Mouse (Mus musculus) stomach, embryonic 14.5 days (tissue): ENCODE measurements at regions not wholly inside any gene's neighbourhood (a gene's known extent, or its start where the extent isn't known, plus 50 kb on each side); places are given as distances from the start of the nearest gene placed in this dataset.

Source experiments
- ATAC-seq: fragments of 200-750 bp; cut with Nextera tagmentation; 2 replicates; pipeline ENCODE4 v1.8.0; 2017; ENCODE audit warnings: low read depth, moderate TSS enrichment; ENCODE audit not compliant: insufficient number of reproducible peaks, insufficient read depth, low FRiP score
- H3K27ac ChIP-seq: fragments of 300-500 bp; sonication (generic); 2 replicates; pipeline ENCODE4 v1.5.1; 2014; ENCODE audit warnings: mild to moderate bottlenecking, low read length, moderate library complexity, mixed read lengths
- H3K27me3 ChIP-seq: fragments of 300-500 bp; sonication (generic); 2 replicates; pipeline ENCODE4 v1.6.1; 2014; ENCODE audit warnings: low read length, control low read depth, mixed read lengths; ENCODE audit not compliant: control insufficient read depth, insufficient read depth
- H3K36me3 ChIP-seq: fragments of 300-500 bp; sonication (generic); 2 replicates; pipeline ENCODE4 v1.6.1; 2014; ENCODE audit warnings: mild to moderate bottlenecking, control low read depth, low read length, moderate library complexity, mixed read lengths; ENCODE audit not compliant: control insufficient read depth, insufficient read depth
- H3K4me1 ChIP-seq: fragments of 300-500 bp; sonication (generic); 2 replicates; pipeline ENCODE4 v1.6.1; 2014; ENCODE audit warnings: low read length, control low read depth, mixed read lengths; ENCODE audit not compliant: control insufficient read depth, insufficient read depth
- H3K4me2 ChIP-seq: fragments of 300-500 bp; sonication (generic); replicated peaks from 2 replicates; pipeline ENCODE4 v1.6.1; 2014; ENCODE audit warnings: low read depth, low read length, control low read depth
- H3K4me3 ChIP-seq: fragments of 300-500 bp; sonication (generic); 2 replicates; pipeline ENCODE4 v1.5.1; 2014; ENCODE audit warnings: low read depth, low read length, control low read depth
- H3K9ac ChIP-seq: fragments of 300-500 bp; sonication (generic); replicated peaks from 2 replicates; pipeline ENCODE4 v1.6.1; 2014; ENCODE audit warnings: low read depth, mild to moderate bottlenecking, control low read depth, low read length, moderate library complexity, mixed read lengths
- H3K9me3 ChIP-seq: fragments of 300-500 bp; sonication (generic); 2 replicates; pipeline ENCODE4 v1.6.1; 2016; ENCODE audit warnings: low read depth, low read length, control low read depth; ENCODE audit not compliant: control insufficient read depth
- WGBS: fragments of 180-500 bp; shearing (Covaris S2); extraction: QIAGEN DNeasy Blood & Tissue Kit; methylation state at CpG from one replicate; pipeline ENCODE4 v1.1.7; 2014; 5-methylcytosine and 5-hydroxymethylcytosine counted together

DNA sequence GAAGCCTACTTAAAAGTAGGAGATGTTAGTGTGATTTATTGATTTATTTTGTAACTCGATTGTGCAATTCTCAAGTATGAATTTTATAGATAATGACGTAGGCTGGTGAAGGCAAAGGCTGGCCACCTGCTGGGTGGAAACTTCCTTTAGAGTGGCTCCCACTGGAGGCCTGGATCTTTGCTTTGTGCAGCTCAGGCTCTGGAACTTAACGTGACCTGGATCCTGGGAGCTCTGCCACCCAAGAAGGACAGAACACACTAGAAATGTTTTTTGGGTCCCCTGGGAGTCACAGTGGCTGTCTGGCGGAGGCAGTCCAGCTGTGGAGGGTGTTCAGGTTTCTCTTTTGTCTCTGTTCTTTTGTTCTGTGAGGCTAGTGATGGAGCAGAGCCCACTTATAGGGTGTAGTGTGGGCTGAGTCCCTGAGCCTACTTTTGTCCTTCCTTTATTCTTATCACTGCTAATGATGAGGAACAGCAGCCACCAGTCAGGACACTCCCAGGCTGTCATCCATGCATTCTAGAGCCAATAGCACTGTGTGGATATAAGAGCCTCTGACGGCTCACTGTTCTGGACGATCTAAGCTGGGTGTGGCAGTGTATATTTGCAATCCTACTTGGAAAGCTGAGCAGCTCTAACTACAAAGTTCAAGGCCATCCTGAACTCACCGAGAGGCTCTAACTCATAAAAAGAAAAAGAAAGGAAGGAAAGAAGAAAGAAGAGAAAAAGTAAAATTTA is 82.3 kb downstream of the Snrpe start:
- no peaks in the 10 kb centered on the region for H3K4me1 ChIP-seq
- no peak overlapping the region for H3K27ac ChIP-seq
- no peak overlapping the region for H3K4me3 ChIP-seq
- no peak overlapping the region for H3K4me2 ChIP-seq
- no peak overlapping the region for H3K9ac ChIP-seq
- ATAC-seq, result no peak
- H3K27me3 ChIP-seq, result no peaks in the 10 kb centered on the region
- no peaks in the 10 kb centered on the region for H3K9me3 ChIP-seq
- no peaks in the 10 kb centered on the region for H3K36me3 ChIP-seq
- 53% methylated on average over 7 of the region's 7 CpGs for WGBS

GRCm38 (mm10) chr1:133522825-133523224 is 87.3 kb downstream of the Snrpe start:
- ATAC-seq, result no peak
- WGBS, result 87% methylated on average over 1 of the region's 1 CpGs
- no peaks in the 10 kb centered on the region for H3K9me3 ChIP-seq
- no peak overlapping the region for H3K4me3 ChIP-seq
- H3K36me3 ChIP-seq, result no peaks in the 10 kb centered on the region
- no peak overlapping the region for H3K9ac ChIP-seq
- no peaks in the 10 kb centered on the region for H3K27me3 ChIP-seq
- H3K4me2 ChIP-seq, result no peak overlapping the region
- no peaks in the 10 kb centered on the region for H3K4me1 ChIP-seq
- H3K27ac ChIP-seq, result no peak overlapping the region

DNA sequence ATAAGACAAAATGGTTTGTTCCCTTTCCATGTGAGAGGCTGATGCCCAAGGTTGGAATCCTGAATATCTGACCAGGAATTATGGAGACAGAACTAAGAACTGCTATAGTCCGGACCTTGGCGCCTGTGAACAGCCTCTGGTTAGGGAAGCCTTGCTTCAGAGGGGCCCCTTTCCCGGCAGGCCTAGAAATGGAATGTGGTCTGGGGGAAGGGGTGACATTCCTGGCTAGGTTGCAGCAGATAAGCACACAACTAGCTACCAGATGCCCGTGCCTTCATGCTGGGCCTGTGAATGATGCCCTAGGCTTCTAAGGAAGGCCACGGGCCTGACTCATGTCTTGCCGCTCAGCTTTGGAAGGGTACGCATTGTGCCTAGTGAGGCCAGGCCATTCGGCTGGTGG is 89.4 kb downstream of the Snrpe start:
- Histone ChIP-seq H3K4me3 (no peak overlapping the region), H3K9me3 (no peaks in the 10 kb centered on the region; the same call in 1 of the 2 replicates)

DNA sequence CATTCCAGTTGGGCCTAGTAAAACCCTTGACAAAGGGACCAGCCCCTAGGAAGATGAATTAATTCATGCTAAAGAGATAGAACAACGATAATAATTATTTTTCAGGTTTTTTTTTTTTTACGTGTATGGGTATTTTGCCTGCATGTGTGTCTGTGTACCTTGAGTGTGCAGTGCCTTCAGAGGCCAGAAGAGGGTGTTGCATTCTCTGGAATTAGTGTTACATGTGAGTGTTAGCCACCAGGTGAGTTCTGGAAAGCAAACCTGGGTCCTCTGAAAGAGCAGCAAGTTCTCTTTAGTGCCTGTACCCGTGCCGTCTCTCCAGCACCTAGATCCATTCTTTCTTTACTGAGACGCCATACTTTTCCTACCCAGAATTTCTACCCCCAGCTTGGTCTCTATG is 92.8 kb upstream of the Sox13 start:
- no peak overlapping the region for H3K4me3 ChIP-seq
- 96% methylated on average over 5 of the region's 5 CpGs for WGBS
- no peaks in the 10 kb centered on the region for H3K4me1 ChIP-seq
- no peak for ATAC-seq
- no peak overlapping the region for H3K27ac ChIP-seq
- no peaks in the 10 kb centered on the region for H3K36me3 ChIP-seq
- no peak overlapping the region for H3K4me2 ChIP-seq
- no peaks in the 10 kb centered on the region; the same call in 1 of the 2 replicates for H3K9me3 ChIP-seq
- H3K9ac ChIP-seq, result no peak overlapping the region
- no peaks in the 10 kb centered on the region for H3K27me3 ChIP-seq

More for the DNA sequence above, 89.4 kb downstream of the Snrpe start:
- Histone ChIP-seq H3K36me3 (no peaks in the 10 kb centered on the region), H3K4me1 (no peaks in the 10 kb centered on the region), H3K27ac (no peak overlapping the region), H3K9ac (no peak overlapping the region), H3K27me3 (no peaks in the 10 kb centered on the region), H3K4me2 (no peak overlapping the region)
- ATAC-seq, result no peak
- 52% methylated on average over 8 of the region's 8 CpGs for WGBS

GRCm38 (mm10) chr1:133504116-133504515 is 79.9 kb upstream of the Sox13 start:
- Histone ChIP-seq H3K4me2 (no peak overlapping the region), H3K4me1 (no peaks in the 10 kb centered on the region), H3K4me3 (no peak overlapping the region), H3K9me3 (no peaks in the 10 kb centered on the region; the same call in 1 of the 2 replicates), H3K9ac (no peak overlapping the region), H3K27ac (no peak overlapping the region), H3K27me3 (no peaks in the 10 kb centered on the region), H3K36me3 (no peaks in the 10 kb centered on the region)
- 54% methylated on average over 3 of the region's 3 CpGs for WGBS
- no peak for ATAC-seq

DNA sequence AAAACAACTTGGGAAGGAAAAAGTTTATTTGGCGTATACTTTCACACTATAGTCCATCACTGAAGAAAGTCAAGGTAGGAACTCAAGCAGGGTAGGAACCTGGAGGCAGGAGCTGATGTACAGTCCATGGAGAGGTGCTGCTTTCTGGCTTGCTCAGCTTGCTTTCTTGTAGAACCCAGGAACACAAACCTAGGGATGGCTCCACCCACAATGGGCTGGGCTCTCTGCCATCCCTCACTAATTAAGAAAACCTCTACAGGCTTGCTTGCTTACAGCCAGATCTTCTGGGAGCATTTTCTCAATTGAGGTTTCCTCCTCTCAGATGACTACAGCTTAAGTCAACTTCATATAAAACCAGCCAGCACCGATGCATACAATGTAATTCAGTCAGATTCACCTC is 79.2 kb upstream of the Sox13 start:
- no peak for ATAC-seq
- no peak overlapping the region for H3K27ac ChIP-seq
- 93% methylated on average over 2 of the region's 2 CpGs for WGBS

DNA sequence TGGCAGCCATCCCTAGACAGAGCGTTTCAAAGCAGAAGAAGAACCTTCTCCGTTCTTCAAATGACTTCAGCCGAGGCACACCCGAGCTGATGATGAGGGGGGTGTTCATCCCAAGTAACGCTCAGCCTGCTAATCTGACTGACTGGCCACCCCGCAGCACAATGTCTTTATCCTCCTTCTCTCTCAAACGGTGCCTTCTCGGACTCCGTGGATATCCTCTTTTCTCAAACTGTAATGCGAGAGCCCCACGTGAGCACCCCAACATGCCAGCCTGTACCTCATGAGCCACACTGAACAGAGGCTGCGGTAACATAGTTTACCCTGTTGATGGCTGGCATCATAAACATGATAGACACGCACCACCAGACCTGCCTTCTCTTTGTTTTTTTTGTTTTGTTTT is 76.8 kb upstream of the Sox13 start:
- no peak for ATAC-seq
- H3K27me3 ChIP-seq, result no peaks in the 10 kb centered on the region
- 73% methylated on average over 13 of the region's 13 CpGs for WGBS

More for the DNA sequence above, 79.2 kb upstream of the Sox13 start:
- Histone ChIP-seq H3K4me2 (no peak overlapping the region), H3K9me3 (no peaks in the 10 kb centered on the region; the same call in 1 of the 2 replicates), H3K9ac (no peak overlapping the region), H3K36me3 (no peaks in the 10 kb centered on the region), H3K4me3 (no peak overlapping the region), H3K27me3 (no peaks in the 10 kb centered on the region), H3K4me1 (no peaks in the 10 kb centered on the region)

GRCm38 (mm10) chr1:133492986-133493741 is 69.0 kb upstream of the Sox13 start:
- Histone ChIP-seq H3K4me1 (peaks cover 17% of the 10 kb centered on the region), H3K4me2 (peak overlapping the region; percentile 88), H3K27ac (peak overlapping the region; percentile 83), H3K27me3 (no peaks in the 10 kb centered on the region), H3K9ac (peak overlapping the region; percentile 42; the same call in 1 of the 2 replicates), H3K9me3 (no peaks in the 10 kb centered on the region), H3K36me3 (no peaks in the 10 kb centered on the region), H3K4me3 (peak overlapping the region; percentile 33)
- WGBS, result 2% methylated on average over 29 of the region's 29 CpGs
- peak; percentile 54; the same call in 1 of the 2 replicates for ATAC-seq

More for the DNA sequence above, 76.8 kb upstream of the Sox13 start:
- no peak overlapping the region for H3K9ac ChIP-seq
- no peak overlapping the region for H3K27ac ChIP-seq
- no peaks in the 10 kb centered on the region for H3K36me3 ChIP-seq
- no peaks in the 10 kb centered on the region for H3K4me1 ChIP-seq
- no peak overlapping the region for H3K4me2 ChIP-seq
- no peaks in the 10 kb centered on the region; the same call in 1 of the 2 replicates for H3K9me3 ChIP-seq
- H3K4me3 ChIP-seq, result no peak overlapping the region
